Mouse (Mus musculus) spleen, adult 18-20 months (tissue): Measurements from ENCODE around the gene Mvp.

ENCODE experiments used
- DNase-seq, 2 experiments: peaks; one replicate each; pipeline ENCODE4 v3.0.0; 2022; ENCODE audit warnings: mixed read lengths in 2 of 2

Gene Mvp

DNA sequence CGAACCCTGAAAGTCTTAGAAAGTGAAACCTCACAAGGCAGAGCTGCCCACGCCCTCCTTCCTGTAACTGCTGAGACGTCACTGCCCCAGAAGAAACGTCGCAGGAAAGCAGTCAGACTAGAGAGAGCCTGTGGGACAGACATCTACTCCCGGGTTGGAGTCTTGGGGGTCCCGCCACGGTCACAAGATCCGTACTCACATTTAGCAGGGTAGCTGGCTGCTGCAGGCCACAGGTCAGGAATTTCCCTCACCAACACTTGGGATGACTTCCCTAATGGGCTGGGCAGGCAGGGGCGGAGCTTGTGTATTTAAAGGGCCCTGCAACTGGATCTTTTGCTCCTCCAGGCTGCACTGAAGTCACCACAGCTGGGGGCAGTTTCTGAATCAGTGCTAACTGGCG lies at the start of gene Mvp:
Mvp (minus strand) TSS at position 302 of the 400 bp plus-strand sequence.
- DNase-seq: peak; percentile 54 to 73

- DNase-seq: no peak
Observed at GRCm38 (mm10) chr7:127055026-127055585, 40.7 kb upstream of the Mvp start.

GRCm38 (mm10) chr7:127041851-127042672 lies 27.6 kb upstream of the Mvp start, which contains the start of gene Kif22:
Gene Kif22 (minus strand): TSS chr7:127042471.
- peak; percentile 76 to 87 for DNase-seq

DNA sequence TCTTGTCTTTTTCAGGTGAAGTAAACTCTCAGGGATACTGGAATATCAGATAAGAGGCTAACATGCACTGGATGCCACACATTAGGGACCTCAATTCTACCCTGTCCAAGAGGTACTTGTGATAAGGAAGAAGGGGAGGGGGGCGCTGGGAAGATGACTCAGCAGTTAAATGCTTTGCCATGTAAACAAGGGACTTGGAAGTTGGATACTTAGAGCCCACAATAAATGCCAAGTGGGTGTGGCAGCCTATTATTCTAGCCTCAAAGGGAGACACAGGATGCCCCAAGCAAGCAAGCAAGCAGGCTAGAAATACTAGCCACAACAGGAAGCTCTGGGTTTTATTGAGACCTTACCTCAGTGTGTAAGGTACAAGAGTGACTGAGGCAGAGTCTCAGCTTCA lies 16.8 kb upstream of the Mvp start:
- no peak for DNase-seq

- DNase-seq: no peak
Observed at GRCm38 (mm10) chr7:127030172-127030571, 15.8 kb upstream of the Mvp start.

DNA sequence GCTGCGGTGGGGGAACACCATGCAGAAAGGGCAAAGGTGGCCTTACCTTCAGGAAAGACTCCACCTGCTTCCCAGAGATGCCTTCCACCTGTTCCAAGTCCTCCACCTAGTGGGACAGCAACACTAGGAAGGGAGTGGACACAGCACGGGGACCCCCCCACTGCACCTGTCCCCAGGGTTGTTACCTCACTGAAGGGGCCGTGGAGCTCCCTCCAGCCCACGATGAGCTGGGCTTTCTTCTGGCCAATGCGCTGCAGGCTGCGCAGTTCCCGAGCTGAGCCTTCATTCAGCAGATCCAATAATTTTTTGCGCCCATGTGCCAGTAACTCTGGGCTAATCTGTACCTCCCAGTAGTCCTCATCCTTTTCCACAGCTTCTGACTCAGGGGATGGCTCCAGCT lies 13.5 kb upstream of the Mvp start:
- peak in 1 of 2 experiments; percentile 30 for DNase-seq

- peak; percentile 98 to 99 for DNase-seq
Observed at GRCm38 (mm10) chr7:127026984-127027726, 12.7 kb upstream of the Mvp start, which contains the start of gene Maz. Gene Maz (minus strand): TSS chr7:127027037.

DNA sequence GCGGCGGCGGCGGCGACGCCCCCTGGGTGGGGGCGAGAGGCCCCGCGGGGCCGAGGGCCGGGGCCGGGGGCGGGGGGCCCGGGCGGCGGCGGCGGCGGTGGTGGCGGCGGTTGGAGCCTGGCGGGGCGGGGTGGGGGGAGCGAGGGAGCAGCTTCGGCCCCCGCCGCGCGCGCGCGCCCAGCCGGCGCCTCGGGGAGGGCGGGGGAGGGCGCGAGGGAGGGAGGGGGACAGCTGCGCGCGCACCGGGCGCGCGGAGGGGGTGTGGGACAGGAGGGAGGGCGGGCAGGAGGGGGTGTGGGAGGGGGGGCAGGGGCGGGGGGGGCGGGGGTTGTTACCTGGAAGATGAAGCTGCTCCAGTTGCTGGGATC lies 12.2 kb upstream of the Mvp start:
- peak; percentile 76 for DNase-seq

DNA sequence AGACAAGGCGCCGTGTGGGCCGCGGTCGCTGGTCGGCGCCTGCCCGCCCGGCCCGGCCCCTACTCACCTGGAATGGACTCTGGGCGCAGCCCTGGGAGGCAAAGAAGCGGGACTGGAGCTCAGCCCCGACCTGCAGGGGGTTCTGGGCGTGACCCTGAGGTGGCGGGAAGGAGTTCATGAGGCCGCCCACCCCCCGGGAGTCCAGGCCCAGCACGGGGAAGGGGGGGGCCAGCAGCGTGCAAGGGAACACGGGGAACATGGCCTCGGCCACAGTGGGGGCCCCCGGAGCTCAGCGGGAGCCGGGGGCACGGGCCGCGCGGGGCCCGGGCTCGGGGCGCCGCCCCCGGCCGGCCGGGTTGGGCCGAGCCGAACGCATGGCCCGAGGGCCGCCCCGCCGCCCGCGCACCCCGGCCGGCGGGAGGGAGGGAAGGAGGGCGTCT lies 11.8 kb upstream of the Mvp start:
- DNase-seq: peak; percentile 63 to 69

GRCm38 (mm10) chr7:127025556-127026160 lies 11.2 kb upstream of the Mvp start:
- peak; percentile 43 to 58 for DNase-seq

- DNase-seq: peak; percentile 71 to 73
Observed at GRCm38 (mm10) chr7:127024755-127025555, 10.5 kb upstream of the Mvp start.

DNA sequence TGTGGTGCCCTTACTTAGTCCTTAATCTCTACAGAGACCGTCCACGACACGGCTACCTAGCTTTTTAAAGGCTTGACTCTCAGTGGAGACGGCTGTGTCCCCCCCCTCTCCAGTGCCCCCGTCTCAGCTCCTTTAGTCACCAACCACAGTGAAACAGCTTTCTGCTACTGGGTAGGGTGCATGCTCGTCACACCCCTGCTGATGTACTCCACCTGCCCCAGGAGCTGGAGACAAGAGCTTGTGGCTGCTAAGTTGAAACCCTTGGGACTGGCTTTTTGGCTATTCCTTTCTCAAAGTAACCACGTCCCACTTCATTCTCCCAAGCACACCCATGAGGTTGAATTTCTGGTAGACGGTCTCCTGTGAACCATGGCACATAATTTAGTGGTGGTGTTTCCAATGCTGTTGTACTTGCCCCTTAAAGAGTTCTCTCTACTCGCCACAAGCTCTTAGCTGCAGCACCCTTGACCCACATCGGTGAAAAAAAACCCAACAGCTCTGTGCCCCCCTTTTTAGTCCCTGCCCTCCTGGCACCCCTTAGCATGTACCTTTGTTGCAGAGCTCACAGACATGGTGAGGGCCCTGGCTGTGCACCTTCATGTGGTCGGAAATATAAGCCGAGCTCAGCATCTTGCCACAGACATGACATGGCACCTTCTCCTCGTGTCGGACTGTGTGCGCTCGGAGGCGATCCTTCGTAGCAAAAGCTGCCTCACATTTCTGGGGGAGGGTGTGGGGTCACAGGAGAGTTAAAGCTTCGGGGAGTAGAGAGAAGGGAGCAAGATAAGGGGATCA lies 9.7 kb upstream of the Mvp start:
- no peak for DNase-seq

GRCm38 (mm10) chr7:127023272-127023691 lies 8.9 kb upstream of the Mvp start:
- DNase-seq: no peak

GRCm38 (mm10) chr7:127022528-127023271 lies 8.3 kb upstream of the Mvp start:
- DNase-seq: no peak

DNA sequence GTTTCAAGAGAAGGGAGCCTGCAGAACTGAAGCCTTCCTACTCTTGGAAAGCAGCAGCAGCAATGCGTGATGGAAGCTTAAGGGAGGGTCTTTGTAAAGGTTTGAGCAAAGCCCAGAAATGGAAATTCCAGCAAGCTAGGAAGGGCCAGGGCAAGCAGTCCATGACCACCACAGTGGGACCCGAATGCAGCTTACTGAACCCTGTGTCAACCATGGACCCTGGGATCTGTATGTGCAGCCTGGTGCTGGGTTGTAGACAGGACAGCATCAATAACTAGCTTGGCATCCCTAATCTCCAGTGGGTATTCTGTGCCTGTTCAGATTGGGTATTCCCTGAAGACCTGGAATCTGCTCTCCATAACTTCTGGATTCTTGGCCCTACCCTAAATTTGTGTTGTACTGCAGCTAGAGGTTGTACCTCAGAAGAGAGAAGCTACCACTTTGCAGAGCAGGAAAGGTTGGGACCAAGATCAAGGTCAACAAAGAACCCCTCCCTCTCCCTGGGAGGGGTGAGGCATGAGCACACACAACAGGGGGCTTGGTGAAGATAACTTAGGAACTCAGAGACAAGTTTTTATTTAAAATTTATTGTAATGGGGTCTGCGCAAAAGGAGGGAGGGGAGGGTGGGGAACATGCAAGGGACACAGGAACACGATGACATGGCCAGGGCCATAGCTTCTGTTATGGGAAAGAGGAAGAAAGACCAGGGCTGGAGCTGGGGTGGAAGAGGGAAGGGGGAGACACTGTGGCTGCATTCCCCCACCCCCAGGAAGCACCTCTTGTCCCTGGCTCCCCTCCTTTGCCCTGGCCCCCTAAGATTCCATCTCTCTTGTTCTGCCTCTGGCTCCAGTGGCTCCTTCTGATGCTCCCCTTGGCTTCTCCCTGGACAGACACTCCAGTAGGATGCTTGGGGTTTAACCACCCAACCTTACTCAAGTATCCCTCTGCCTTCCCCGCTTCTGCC lies 7.4 kb upstream of the Mvp start:
- DNase-seq: no peak

DNA sequence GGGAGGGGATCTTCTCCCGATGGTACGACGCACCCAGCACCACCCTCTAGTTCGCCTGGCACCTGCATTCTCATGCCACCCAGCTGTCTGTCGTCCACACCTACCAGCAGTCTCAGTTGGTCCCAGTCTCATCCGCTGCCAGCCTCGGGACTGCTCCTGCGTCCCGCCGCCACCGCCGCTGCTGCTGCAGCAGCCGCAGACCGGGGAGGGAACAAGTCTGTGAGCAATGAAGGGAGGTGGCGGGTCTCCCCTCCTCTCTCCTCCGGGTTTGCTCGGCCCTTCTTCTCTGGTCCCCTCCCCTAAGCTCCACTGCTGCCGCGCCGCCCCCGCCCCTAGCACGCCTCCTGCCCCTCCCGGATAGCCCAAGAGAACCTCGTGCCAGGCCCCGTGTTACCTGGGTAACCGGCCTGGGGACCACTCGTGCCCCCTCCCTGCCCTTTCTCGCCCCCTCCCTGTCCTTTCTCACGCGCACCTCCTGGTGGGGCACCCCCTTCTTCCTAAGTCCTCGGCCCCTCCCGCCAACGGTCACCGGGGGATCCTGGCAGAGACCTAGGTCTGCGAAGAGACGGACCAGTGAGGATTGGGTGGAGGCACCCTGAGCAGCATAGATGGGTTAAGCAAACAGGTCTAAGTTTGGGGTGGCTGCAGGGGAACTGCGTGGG lies 6.6 kb upstream of the Mvp start, which contains the start of the genes Gm42742 and Prrt2:
Gm42742 (minus strand) TSS at position 197 of the 662 bp plus-strand sequence.
Prrt2 (minus strand) TSS at position 311 of the 662 bp plus-strand sequence.
- DNase-seq: no peak

DNA sequence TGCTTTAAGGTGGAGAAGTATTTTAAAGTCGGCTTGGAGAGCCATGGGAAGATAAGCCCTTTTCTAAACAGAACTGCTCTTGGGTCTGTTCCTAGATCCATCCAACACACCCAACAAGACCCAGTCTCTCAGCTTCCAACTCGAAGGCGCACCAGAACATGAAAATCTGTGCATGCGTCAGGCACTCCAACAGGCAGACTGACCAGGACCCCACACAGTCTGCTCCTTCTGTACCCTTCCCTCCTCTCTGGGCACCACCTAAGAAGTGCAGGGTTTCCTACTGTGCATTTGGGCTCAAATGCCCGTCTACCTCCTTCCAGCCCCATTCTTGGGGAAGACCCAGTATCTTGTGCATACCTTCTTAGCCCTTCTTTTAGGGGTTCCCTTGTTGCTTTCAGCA lies 6.1 kb upstream of the Mvp start:
- DNase-seq: no peak

GRCm38 (mm10) chr7:127020031-127020430 lies 5.6 kb upstream of the Mvp start:
- DNase-seq: no peak
